Mouse (Mus musculus) spleen, adult 2 months (tissue): Measurements from ENCODE around the gene Dpyd. TPM values are rescaled to one million over a fixed set of nuclear protein-coding genes. Genes with fewer than 3 reads are reported as not detected.

Experiments used
- DNase-seq, 2 experiments: peaks; one replicate each; pipeline versions ENCODE4 v3.0.0 to v3.0.0-alpha.2; 2012 to 2021; ENCODE audit warnings: low spot score in 2 of 2, low read depth in 1 of 2
- H3K27ac ChIP-seq: fragments of 200-500 bp; 2 replicates; pipeline ENCODE4 v1.5.1; 2012; ENCODE audit warnings: low read length, inconsistent platforms; ENCODE audit not compliant: insufficient read depth
- H3K27me3 ChIP-seq: fragments of 200-500 bp; 2 replicates; pipeline ENCODE4 v1.6.1; 2012; ENCODE audit warnings: mild to moderate bottlenecking, moderate library complexity, low read length, inconsistent platforms; ENCODE audit not compliant: control insufficient read depth, insufficient read depth
- H3K36me3 ChIP-seq: fragments of 200-500 bp; 2 replicates; pipeline ENCODE4 v1.6.1; 2012; ENCODE audit warnings: mild to moderate bottlenecking, low read length, inconsistent platforms; ENCODE audit not compliant: control insufficient read depth, insufficient read depth
- H3K4me1 ChIP-seq: fragments of 200-500 bp; 2 replicates; pipeline ENCODE4 v1.6.1; 2011; ENCODE audit warnings: inconsistent platforms; ENCODE audit not compliant: control insufficient read depth, insufficient read depth, insufficient read length
- H3K4me3 ChIP-seq: fragments of 200-500 bp; 2 replicates; pipeline ENCODE4 v1.5.1; 2011; ENCODE audit warnings: mild to moderate bottlenecking, inconsistent platforms; ENCODE audit not compliant: insufficient read depth, insufficient read length; ENCODE audit errors: extremely low read depth
- CTCF ChIP-seq: fragments of 200-500 bp; IDR thresholded peaks from 2 replicates; pipeline ENCODE4 v1.5.1; 2011; ENCODE audit warnings: mild to moderate bottlenecking, inconsistent platforms; ENCODE audit not compliant: insufficient read depth, insufficient read length, insufficient replicate concordance; ENCODE audit errors: extremely low read depth
- POLR2A ChIP-seq: fragments of 200-500 bp; IDR thresholded peaks from 2 replicates; pipeline ENCODE4 v1.6.1; 2011; ENCODE audit warnings: low read depth, low read length, inconsistent platforms
- WGBS: fragments of 180-500 bp; shearing (Covaris S2); methylation state at CpG from one replicate; pipeline ENCODE4 v1.1.7; 2018; 5-methylcytosine and 5-hydroxymethylcytosine counted together
- polyA plus RNA-seq: library from polyadenylated mRNA; depleted of rRNA; stranded (reverse); fragments of >200 nt; gene quantifications from 2 replicates; pipeline ENCODE4 v1.2.3, GENCODE M21; 2012

The Dpyd gene
- polyA plus RNA-seq, 1 experiment = 0.26 TPM

GRCm38 (mm10) chr3:118676052-118676777 lies 114.3 kb downstream of the Dpyd start:
- WGBS = 70% methylated on average over 7 of the region's 7 CpGs
- no peak for DNase-seq
- TF ChIP-seq CTCF = no peak
- no peak for TF ChIP-seq POLR2A
- Histone ChIP-seq H3K4me1 (no peaks in the 10 kb centered on the region), H3K27me3 (no peaks in the 10 kb centered on the region), H3K27ac (no peak overlapping the region), H3K36me3 (no peaks in the 10 kb centered on the region), H3K4me3 (no peak overlapping the region)

DNA sequence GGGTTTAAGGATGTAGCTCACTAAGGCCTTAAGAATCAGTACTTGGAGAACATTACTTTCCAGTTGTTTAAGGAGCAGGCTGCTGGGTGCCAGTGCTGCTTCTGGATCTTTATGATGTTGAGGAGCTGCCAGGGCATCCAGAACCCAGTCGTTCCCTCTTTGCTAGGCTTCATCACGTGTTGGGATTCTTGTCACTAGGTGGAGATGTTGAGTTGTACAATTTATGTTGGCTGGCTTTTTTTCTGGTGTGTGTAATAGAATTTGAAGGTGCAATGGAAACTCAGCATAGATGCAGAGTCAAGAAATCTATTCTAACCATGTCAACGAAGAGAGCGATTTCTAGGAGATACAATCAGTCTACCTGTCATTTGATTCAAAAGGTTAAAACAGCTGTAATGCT lies 118.9 kb downstream of the Dpyd start:
- Histone ChIP-seq H3K27ac (no peak overlapping the region), H3K4me3 (no peak overlapping the region), H3K4me1 (no peaks in the 10 kb centered on the region), H3K36me3 (no peaks in the 10 kb centered on the region), H3K27me3 (no peaks in the 10 kb centered on the region)
- WGBS = 49% methylated on average over 4 of the region's 4 CpGs
- no peak for TF ChIP-seq CTCF
- TF ChIP-seq POLR2A = no peak
- no peak for DNase-seq

- TF ChIP-seq CTCF = no peak
- no peak for TF ChIP-seq POLR2A
- H3K27me3 ChIP-seq = no peaks in the 10 kb centered on the region
- H3K4me1 ChIP-seq = no peaks in the 10 kb centered on the region
- H3K4me3 ChIP-seq = no peak overlapping the region
- H3K27ac ChIP-seq = no peak overlapping the region
- 73% methylated on average over 3 of the region's 3 CpGs for WGBS
- DNase-seq = no peak
- no peaks in the 10 kb centered on the region for H3K36me3 ChIP-seq
Measured at GRCm38 (mm10) chr3:118750269-118750668, 188.3 kb downstream of the Dpyd start.

- H3K4me3 ChIP-seq = no peak overlapping the region
- no peak overlapping the region for H3K27ac ChIP-seq
- H3K27me3 ChIP-seq = no peaks in the 10 kb centered on the region
- DNase-seq = no peak
- H3K4me1 ChIP-seq = no peaks in the 10 kb centered on the region
- H3K36me3 ChIP-seq = no peaks in the 10 kb centered on the region
- 62% methylated on average over 2 of the region's 2 CpGs for WGBS
- TF ChIP-seq POLR2A = no peak
- no peak for TF ChIP-seq CTCF
Measured at GRCm38 (mm10) chr3:118753623-118754022, 191.7 kb downstream of the Dpyd start.

DNA sequence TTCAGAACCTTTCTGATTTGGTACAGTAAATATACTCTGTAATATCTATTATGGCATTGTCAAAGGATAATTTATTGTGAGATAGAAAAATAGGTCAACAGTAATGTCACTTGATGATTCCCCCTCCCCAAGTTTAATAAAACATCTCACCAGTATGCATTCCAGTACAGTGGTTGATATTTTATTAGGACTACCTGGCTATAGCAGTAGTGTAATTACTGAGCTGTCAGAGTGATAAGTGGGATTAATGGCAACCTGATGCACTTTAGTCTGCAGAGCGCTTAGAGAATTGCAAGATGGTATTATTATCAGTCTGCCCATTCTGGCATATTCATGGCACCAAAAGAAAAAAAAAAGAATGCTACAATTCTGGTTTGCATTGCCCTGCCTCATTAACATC lies 194.2 kb downstream of the Dpyd start:
- no peak for DNase-seq
- WGBS = 82% methylated on average over 1 of the region's 1 CpGs
- H3K36me3 ChIP-seq = no peaks in the 10 kb centered on the region
- TF ChIP-seq CTCF (no peak), POLR2A (no peak)
- H3K27me3 ChIP-seq = no peaks in the 10 kb centered on the region
- H3K4me3 ChIP-seq = no peak overlapping the region
- no peaks in the 10 kb centered on the region for H3K4me1 ChIP-seq
- no peak overlapping the region for H3K27ac ChIP-seq

- H3K4me1 ChIP-seq = no peaks in the 10 kb centered on the region
- no peaks in the 10 kb centered on the region for H3K36me3 ChIP-seq
- 80% methylated on average over 1 of the region's 1 CpGs for WGBS
- no peak for DNase-seq
- H3K27ac ChIP-seq = no peak overlapping the region
- H3K27me3 ChIP-seq = no peaks in the 10 kb centered on the region
- TF ChIP-seq CTCF = no peak
- TF ChIP-seq POLR2A = no peak
- H3K4me3 ChIP-seq = no peak overlapping the region
Measured at GRCm38 (mm10) chr3:118812885-118813284, 251.0 kb downstream of the Dpyd start.
